Mouse (Mus musculus) kidney, embryonic 14.5 days (tissue): ENCODE measurements around the gene Evl. TPM values are rescaled to one million over a fixed set of nuclear protein-coding genes. Genes with fewer than 3 reads are reported as not detected.

ENCODE experiments used
- ATAC-seq: fragments of 200-750 bp; cut with Nextera tagmentation; 2 replicates; pipeline ENCODE4 v1.8.0; 2017; ENCODE audit warnings: moderate number of reproducible peaks, mild to moderate bottlenecking, moderate TSS enrichment, moderate library complexity; ENCODE audit not compliant: low FRiP score, low TSS enrichment
- H3K27ac ChIP-seq: fragments of 300-500 bp; sonication (generic); 2 replicates; pipeline ENCODE4 v1.5.1; 2014; ENCODE audit warnings: low read depth, mild to moderate bottlenecking, low read length, moderate library complexity, mixed read lengths
- H3K27me3 ChIP-seq: fragments of 300-500 bp; sonication (generic); 2 replicates; pipeline ENCODE4 v1.6.1; 2014; ENCODE audit warnings: mild to moderate bottlenecking, low read length; ENCODE audit not compliant: control insufficient read depth, insufficient read depth
- H3K36me3 ChIP-seq: fragments of 300-500 bp; sonication (generic); 2 replicates; pipeline ENCODE4 v1.6.1; 2014; ENCODE audit warnings: low read length, mixed read lengths; ENCODE audit not compliant: control insufficient read depth, insufficient read depth
- H3K4me1 ChIP-seq: fragments of 300-500 bp; sonication (generic); 2 replicates; pipeline ENCODE4 v1.6.1; 2014; ENCODE audit warnings: low read length, mixed read lengths; ENCODE audit not compliant: control insufficient read depth, insufficient read depth
- H3K4me2 ChIP-seq: fragments of 300-500 bp; sonication (generic); replicated peaks from 2 replicates; pipeline ENCODE4 v1.6.1; 2014; ENCODE audit warnings: low read depth, mild to moderate bottlenecking, low read length
- H3K4me3 ChIP-seq: fragments of 300-500 bp; sonication (generic); 2 replicates; pipeline ENCODE4 v1.5.1; 2014; ENCODE audit warnings: mild to moderate bottlenecking, low read length
- H3K9ac ChIP-seq: fragments of 300-500 bp; sonication (generic); 2 replicates; pipeline ENCODE4 v1.6.1; 2014; ENCODE audit warnings: low read depth, mild to moderate bottlenecking, low read length, moderate library complexity
- H3K9me3 ChIP-seq: fragments of 300-500 bp; sonication (generic); 2 replicates; pipeline ENCODE4 v1.6.1; 2016; ENCODE audit warnings: low read length; ENCODE audit not compliant: control insufficient read depth
- WGBS: fragments of 180-500 bp; shearing (Covaris S2); extraction: QIAGEN DNeasy Blood & Tissue Kit; methylation state at CpG from one replicate; pipeline ENCODE4 v1.1.7; 2014; 5-methylcytosine and 5-hydroxymethylcytosine counted together
- polyA plus RNA-seq: library from polyadenylated mRNA; unstranded; fragments of >200 nt; fragmentation: Nextera tagmentation; extraction: Ambion mirVana; gene quantifications from 2 replicates; pipeline ENCODE4 v1.2.1, GENCODE M21; 2014

Gene Evl
- polyA plus RNA-seq, 1 experiment from 2014 or later: 73.7 TPM

DNA sequence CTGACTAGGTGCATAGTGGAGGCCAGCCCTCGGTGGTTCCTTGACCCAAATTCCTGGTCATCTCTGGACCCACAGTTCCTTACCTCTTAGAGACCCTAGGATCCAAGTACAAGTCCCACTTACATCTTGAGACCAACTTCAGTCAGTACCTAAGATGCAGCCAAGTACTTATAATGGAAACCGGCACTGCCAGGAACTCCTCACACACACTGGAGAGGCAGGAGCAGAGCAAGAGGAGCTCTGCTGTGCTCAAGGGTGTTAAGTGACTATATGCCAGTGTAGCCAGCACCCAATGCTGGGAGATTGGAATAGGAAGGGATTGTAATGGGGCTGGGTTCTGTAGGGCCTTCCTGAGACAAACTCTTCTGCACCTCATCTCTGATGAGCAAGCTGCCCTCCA is 120.4 kb downstream of the Evl start:
- ATAC-seq: no peak
- H3K4me2 ChIP-seq: no peak overlapping the region

DNA sequence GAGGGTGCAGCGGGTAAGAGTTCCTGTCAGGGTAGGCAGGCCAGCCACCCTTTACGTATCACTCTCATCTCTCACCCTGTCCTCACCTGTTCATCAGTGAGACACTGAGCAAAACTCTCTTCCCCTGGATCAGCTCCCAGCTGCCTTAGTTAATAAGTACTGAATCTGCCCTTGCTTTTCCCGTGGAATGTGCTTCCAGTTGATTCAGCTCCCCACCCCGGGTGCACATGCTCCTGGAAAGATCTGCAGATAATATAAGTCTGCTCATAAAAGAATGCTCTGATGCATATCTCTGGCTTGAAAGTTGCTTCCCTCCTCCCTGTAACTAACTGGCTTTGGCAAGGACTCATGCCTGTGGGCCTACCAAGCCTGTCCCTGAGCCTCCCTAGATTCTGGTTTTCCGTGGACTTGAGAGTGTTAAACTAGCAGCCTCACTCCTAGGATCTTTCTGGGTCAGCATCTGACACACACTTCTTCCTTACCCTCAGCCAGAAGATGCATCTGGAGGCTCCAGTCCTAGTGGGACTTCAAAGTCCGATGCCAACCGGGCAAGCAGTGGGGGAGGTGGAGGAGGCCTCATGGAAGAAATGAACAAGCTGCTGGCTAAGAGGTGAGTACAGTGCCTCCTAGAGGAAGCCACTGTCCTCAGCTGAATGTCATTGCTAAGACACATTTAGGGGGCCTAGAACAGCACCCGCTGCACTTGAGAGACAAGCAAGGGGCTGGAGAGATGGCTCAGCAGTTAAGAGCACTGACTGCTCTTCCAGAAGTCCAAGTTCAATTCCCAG is 121.3 kb downstream of the Evl start:
- no peaks in the 10 kb centered on the region for H3K9me3 ChIP-seq
- peak; percentile 78 for ATAC-seq
- no peaks in the 10 kb centered on the region for H3K4me1 ChIP-seq
- H3K27ac ChIP-seq: peak overlapping the region; percentile 69; the same call in 1 of the 2 replicates
- WGBS: 58% methylated on average over 8 of the region's 8 CpGs
- no peaks in the 10 kb centered on the region for H3K27me3 ChIP-seq
- no peak overlapping the region for H3K4me3 ChIP-seq
- H3K4me2 ChIP-seq: no peak overlapping the region
- peaks cover 50% of the 10 kb centered on the region for H3K36me3 ChIP-seq
- no peak overlapping the region for H3K9ac ChIP-seq

More for the DNA sequence above, 120.4 kb downstream of the Evl start:
- WGBS: 89% methylated on average over 2 of the region's 2 CpGs
- Histone ChIP-seq H3K27ac (peak overlapping the region; percentile 62; the same call in 1 of the 2 replicates), H3K4me1 (no peaks in the 10 kb centered on the region), H3K9ac (no peak overlapping the region), H3K36me3 (peaks cover 50% of the 10 kb centered on the region), H3K4me3 (no peak overlapping the region), H3K27me3 (no peaks in the 10 kb centered on the region), H3K9me3 (no peaks in the 10 kb centered on the region)

- no peak for ATAC-seq
- peaks cover 58% of the 10 kb centered on the region for H3K36me3 ChIP-seq
- H3K9me3 ChIP-seq: no peaks in the 10 kb centered on the region
- H3K4me1 ChIP-seq: no peaks in the 10 kb centered on the region
- no peaks in the 10 kb centered on the region for H3K27me3 ChIP-seq
- WGBS: 82% methylated on average over 5 of the region's 5 CpGs
- peak overlapping the region; percentile 10; the same call in 1 of the 2 replicates for H3K27ac ChIP-seq
- no peak overlapping the region for H3K4me2 ChIP-seq
- H3K9ac ChIP-seq: no peak overlapping the region
- no peak overlapping the region for H3K4me3 ChIP-seq
Measured at GRCm38 (mm10) chr12:108677116-108677515, 122.6 kb downstream of the Evl start.

DNA sequence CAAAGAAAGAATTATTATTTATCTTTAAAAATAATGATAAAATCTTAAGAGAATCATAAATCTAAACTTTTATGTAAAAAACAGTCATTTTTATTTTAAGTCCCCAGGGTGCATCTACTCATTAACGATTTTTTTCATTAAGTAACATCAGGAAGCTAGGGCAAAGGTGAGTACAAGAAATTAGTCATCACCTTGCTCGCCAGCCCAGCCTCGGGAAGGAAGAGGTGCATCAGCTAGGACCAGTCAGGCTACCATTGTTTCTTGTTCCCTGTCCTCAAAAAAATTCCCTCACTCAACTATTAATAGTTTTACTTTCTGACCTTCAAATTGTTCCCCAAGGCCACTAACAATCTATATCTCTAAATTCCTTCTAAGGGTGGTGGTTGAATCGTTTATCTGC is 123.8 kb downstream of the Evl start:
- Histone ChIP-seq H3K27me3 (no peaks in the 10 kb centered on the region), H3K36me3 (peaks cover 70% of the 10 kb centered on the region), H3K9ac (no peak overlapping the region), H3K4me1 (no peaks in the 10 kb centered on the region), H3K4me2 (no peak overlapping the region), H3K9me3 (no peaks in the 10 kb centered on the region), H3K4me3 (no peak overlapping the region), H3K27ac (no peak overlapping the region)
- 66% methylated on average over 4 of the region's 4 CpGs for WGBS
- no peak for ATAC-seq

- H3K4me3 ChIP-seq: no peak overlapping the region
- no peaks in the 10 kb centered on the region for H3K27me3 ChIP-seq
- H3K4me2 ChIP-seq: no peak overlapping the region
- H3K4me1 ChIP-seq: no peaks in the 10 kb centered on the region
- ATAC-seq: no peak
- H3K9ac ChIP-seq: no peak overlapping the region
- H3K27ac ChIP-seq: no peak overlapping the region
- WGBS: 91% methylated on average over 8 of the region's 8 CpGs
- no peaks in the 10 kb centered on the region for H3K9me3 ChIP-seq
- H3K36me3 ChIP-seq: peaks cover 86% of the 10 kb centered on the region
Measured at GRCm38 (mm10) chr12:108680861-108681260, 126.3 kb downstream of the Evl start.

GRCm38 (mm10) chr12:108682240-108683023 is 127.9 kb downstream of the Evl start:
- 89% methylated on average over 13 of the region's 13 CpGs for WGBS
- no peak for ATAC-seq
- no peak overlapping the region for H3K4me2 ChIP-seq
- no peaks in the 10 kb centered on the region for H3K27me3 ChIP-seq
- H3K36me3 ChIP-seq: peaks cover 88% of the 10 kb centered on the region
- no peaks in the 10 kb centered on the region for H3K9me3 ChIP-seq
- no peak overlapping the region for H3K9ac ChIP-seq
- no peak overlapping the region for H3K27ac ChIP-seq
- 0 out of 2 replicates have a peak, but pooled peaks cover 3% of the 10 kb centered on the region for H3K4me1 ChIP-seq
- H3K4me3 ChIP-seq: no peak overlapping the region

DNA sequence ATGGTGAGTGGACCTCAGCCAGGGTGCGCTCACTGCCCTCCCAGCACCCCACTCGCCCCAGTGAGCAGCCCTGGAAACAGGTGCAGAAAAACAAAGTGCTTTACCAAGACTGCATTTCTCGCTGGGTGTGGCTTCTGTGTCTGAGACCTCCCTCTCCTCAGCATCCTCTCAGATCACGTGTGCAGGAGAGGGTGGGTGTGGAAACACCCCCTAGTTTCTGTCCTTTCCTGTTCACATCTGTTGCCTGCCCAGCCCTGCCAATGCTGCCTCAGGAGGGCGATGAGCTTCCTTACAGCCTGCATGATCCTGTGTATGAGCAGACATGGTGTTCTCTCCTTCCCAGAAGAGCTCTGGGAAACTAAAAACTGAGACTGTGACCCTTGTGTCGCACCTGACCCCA is 131.9 kb downstream of the Evl start:
- H3K4me2 ChIP-seq: no peak overlapping the region
- H3K9me3 ChIP-seq: no peaks in the 10 kb centered on the region
- no peak overlapping the region for H3K9ac ChIP-seq
- no peaks in the 10 kb centered on the region for H3K27me3 ChIP-seq
- H3K4me3 ChIP-seq: no peak overlapping the region
- H3K4me1 ChIP-seq: 0 out of 2 replicates have a peak, but pooled peaks cover 3% of the 10 kb centered on the region
- no peak; the same call in 1 of the 2 replicates for ATAC-seq
- H3K36me3 ChIP-seq: peaks cover 75% of the 10 kb centered on the region
- 63% methylated on average over 6 of the region's 6 CpGs for WGBS
- no peak overlapping the region for H3K27ac ChIP-seq

GRCm38 (mm10) chr12:108686926-108687325 is 132.4 kb downstream of the Evl start:
- Histone ChIP-seq H3K36me3 (peaks cover 70% of the 10 kb centered on the region), H3K27me3 (no peaks in the 10 kb centered on the region), H3K9me3 (no peaks in the 10 kb centered on the region), H3K4me1 (0 out of 2 replicates have a peak, but pooled peaks cover 3% of the 10 kb centered on the region), H3K27ac (no peak overlapping the region), H3K4me3 (no peak overlapping the region), H3K9ac (no peak overlapping the region), H3K4me2 (no peak overlapping the region)
- ATAC-seq: peak; percentile 30; the same call in 1 of the 2 replicates
- WGBS: 63% methylated on average over 6 of the region's 6 CpGs

GRCm38 (mm10) chr12:108689167-108689566 is 134.6 kb downstream of the Evl start:
- H3K9ac ChIP-seq: no peak overlapping the region
- no peak for ATAC-seq
- H3K36me3 ChIP-seq: peaks cover 48% of the 10 kb centered on the region
- H3K4me1 ChIP-seq: 0 out of 2 replicates have a peak, but pooled peaks cover 3% of the 10 kb centered on the region
- no peak overlapping the region for H3K4me2 ChIP-seq
- no peaks in the 10 kb centered on the region for H3K9me3 ChIP-seq
- 91% methylated on average over 9 of the region's 9 CpGs for WGBS
- no peak overlapping the region for H3K4me3 ChIP-seq
- H3K27me3 ChIP-seq: no peaks in the 10 kb centered on the region
- no peak overlapping the region for H3K27ac ChIP-seq
